In the genomic region with DNA sequence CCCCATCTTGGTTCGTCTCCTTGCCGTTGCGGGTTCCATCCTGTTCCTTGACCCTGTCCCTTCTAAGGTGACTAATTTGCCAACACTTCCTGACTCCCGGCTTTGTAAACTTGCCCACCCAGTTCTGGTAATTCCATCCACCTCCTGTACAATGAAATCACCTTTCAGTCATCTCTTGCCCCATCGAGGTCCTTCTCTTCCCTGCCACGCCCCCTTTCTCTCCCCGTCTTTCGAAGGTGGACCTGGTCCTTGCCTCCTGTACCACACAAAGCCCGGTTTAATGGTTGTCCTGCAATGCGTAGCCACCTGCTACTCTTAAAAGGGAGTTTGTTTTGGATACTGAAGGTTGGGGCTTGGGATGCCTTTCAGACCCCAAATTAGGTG, we compare ENCODE assay signal across 8 mouse cellular contexts. TPM values are rescaled to one million over a fixed set of nuclear protein-coding genes. Genes with fewer than 3 reads are reported as not detected.
DNase-seq lines count a peak whose midpoint lies in the region; ATAC-seq and TF ChIP-seq lines count a peak whose summit lies in the region.

No protein-coding gene starts in this region.

- H3K27me3 ChIP-seq in forebrain, embryonic 14.5 days (replicated peaks; ENCODE audit: control insufficient read depth, insufficient read depth, low read length): no peaks in the 10 kb centered on the region
- H3K27me3 ChIP-seq in liver, adult 2 months (ENCODE audit: control insufficient read depth, insufficient read depth, low read length): no peaks in the 10 kb centered on the region
- H3K27me3 ChIP-seq in small intestine, adult 2 months (ENCODE audit: control insufficient read depth, insufficient read depth, low read length): no peaks in the 10 kb centered on the region

- TF ChIP-seq POLR2A in liver, adult 2 months (IDR thresholded peaks at IDR 0.05; ENCODE audit: extremely low read depth, insufficient read depth, low read length): no peak
- no peak for TF ChIP-seq POLR2A in small intestine, adult 2 months (IDR thresholded peaks at IDR 0.05; ENCODE audit: low read depth, low read length)

- H3K9ac ChIP-seq in forebrain, embryonic 14.5 days (ENCODE audit: low read length): peak overlapping the region; percentile 92
- peak overlapping the region; percentile 86 for H3K9ac ChIP-seq in liver, adult 2 months (ENCODE audit: low read depth, low read length)

- peaks cover 6% of the 10 kb centered on the region; the same call in 1 of the 2 replicates for H3K79me2 ChIP-seq in liver, adult 2 months (ENCODE audit: control insufficient read depth, insufficient read depth, low read length)

- H3K4me2 ChIP-seq in forebrain, embryonic 14.5 days (ENCODE audit: low read length): peak overlapping the region; percentile 70

- H3K9me3 ChIP-seq in forebrain, embryonic 14.5 days (replicated peaks; ENCODE audit: control insufficient read depth, low read length): no peaks in the 10 kb centered on the region

- 1% methylated on average over 10 of the region's 10 CpGs for WGBS in forebrain, embryonic 14.5 days
- WGBS in liver, adult 2 months: 2% methylated on average over 10 of the region's 10 CpGs
- WGBS in small intestine, adult 2 months: 2% methylated on average over 10 of the region's 10 CpGs

- DNase-seq in heart, adult 11 months: peak; percentile 84
- no peak for DNase-seq in heart, postnatal 14 days
- DNase-seq in CD4-positive, CD25-positive, alpha-beta regulatory T cell, adult 2 months (ENCODE audit: low read depth, low spot score): peak; percentile 39
- peak; percentile 24 for DNase-seq in forebrain, embryonic 14.5 days (ENCODE audit: low spot score)
- DNase-seq in liver, adult 2 months (ENCODE audit: extremely low read depth, low read depth, low spot score): no peak
- DNase-seq in cerebellum, adult 9-10 months: no peak
- DNase-seq in layer of hippocampus, adult 8-10 months (ENCODE audit: low spot score in 2 of 2): no peak

- no peaks in the 10 kb centered on the region for H3K36me3 ChIP-seq in forebrain, embryonic 14.5 days (ENCODE audit: control insufficient read depth, insufficient read depth, low read length)
- H3K36me3 ChIP-seq in liver, adult 2 months (ENCODE audit: control insufficient read depth, insufficient read depth, low read length): no peaks in the 10 kb centered on the region
- no peaks in the 10 kb centered on the region for H3K36me3 ChIP-seq in small intestine, adult 2 months (ENCODE audit: control insufficient read depth, insufficient read depth, low read length)

- H3K27ac ChIP-seq in forebrain, embryonic 14.5 days (ENCODE audit: low read depth, low read length): no peak overlapping the region
- no peak overlapping the region for H3K27ac ChIP-seq in liver, adult 2 months (replicated peaks; ENCODE audit: insufficient read depth, low read depth, low read length)
- no peak overlapping the region for H3K27ac ChIP-seq in small intestine, adult 2 months (ENCODE audit: insufficient read depth, low read depth, low read length)

- no peak for TF ChIP-seq CTCF in liver, adult 2 months (IDR thresholded peaks at IDR 0.05; ENCODE audit: low read depth, low read length)
- TF ChIP-seq CTCF in small intestine, adult 2 months (IDR thresholded peaks at IDR 0.05; ENCODE audit: extremely low read depth, insufficient read length, insufficient replicate concordance, low read depth, low read length): no peak

- H3K4me3 ChIP-seq in forebrain, embryonic 14.5 days (ENCODE audit: low read depth, low read length): peak overlapping the region; percentile 98
- peak overlapping the region; percentile 80 for H3K4me3 ChIP-seq in liver, adult 2 months (ENCODE audit: insufficient read depth, low read depth, low read length)
- peak overlapping the region; percentile 88 for H3K4me3 ChIP-seq in small intestine, adult 2 months (ENCODE audit: low read depth, low read length)

- ATAC-seq in forebrain, embryonic 14.5 days: peak; percentile 21; the same call in 1 of the 2 replicates

- intact Hi-C loops in heart, postnatal 14 days (cut with DNase I): loop anchor here (10.0 kb wide), 1 partner anchor 290 kb away; no protein-coding TSS in a partner anchor

- H3K4me1 ChIP-seq in forebrain, embryonic 14.5 days (ENCODE audit: control insufficient read depth, insufficient read depth, low read length): 0 out of 2 replicates have a peak, but pooled peaks cover 2% of the 10 kb centered on the region
- peaks cover 3% of the 10 kb centered on the region; the same call in 1 of the 2 replicates for H3K4me1 ChIP-seq in liver, adult 2 months (ENCODE audit: control insufficient read depth, insufficient read depth, low read length)
- no peaks in the 10 kb centered on the region for H3K4me1 ChIP-seq in small intestine, adult 2 months (ENCODE audit: control insufficient read depth, insufficient read depth, insufficient read length, low read length)

RNA-seq across cellular contexts. Expression of a gene that starts 0.8 kb away (rescaled TPM):
- 10 to 100 TPM; 23.6 to 26.7 TPM for total RNA-seq in heart, postnatal 14 days (2021)
- polyA plus RNA-seq in forebrain, embryonic 14.5 days (2014; fragmentation: Nextera tagmentation; extraction: Ambion mirVana): 260 and 265 TPM in 2 replicates
- 25.4 and 27.7 TPM in 2 replicates for total RNA-seq in liver, adult 2 months (2014; rRNA removed)
- 8.9 and 11.1 TPM in 2 replicates for polyA plus RNA-seq in liver, adult 2 months (2012; rRNA removed)
- 3.7 and 10.1 TPM in 2 replicates for polyA plus RNA-seq in small intestine, adult 2 months (2012; rRNA removed)
- 10 to 100 TPM; 41.6 to 48.7 (median 44.4) TPM for total RNA-seq in layer of hippocampus, adult 8-10 months (2022)

RNA-seq across cellular contexts. Expression of a gene that starts 14.0 kb away (rescaled TPM):
- 10 to 100 TPM; 26.0 to 29.4 TPM for total RNA-seq in heart, postnatal 14 days (2021)
- polyA plus RNA-seq in forebrain, embryonic 14.5 days (2014; fragmentation: Nextera tagmentation; extraction: Ambion mirVana): 81.2 and 85.4 TPM in 2 replicates
- 43.2 and 43.6 TPM in 2 replicates for total RNA-seq in liver, adult 2 months (2014; rRNA removed)
- polyA plus RNA-seq in liver, adult 2 months (2012; rRNA removed): 20.7 and 26.7 TPM in 2 replicates
- polyA plus RNA-seq in small intestine, adult 2 months (2012; rRNA removed): 5.4 and 9.2 TPM in 2 replicates
- 10 to 100 TPM; 56.7 to 68.2 (median 65.6) TPM for total RNA-seq in layer of hippocampus, adult 8-10 months (2022)

RNA-seq across cellular contexts. Expression of a gene that starts 45.5 kb away (rescaled TPM):
- total RNA-seq in heart, postnatal 14 days (2021): 10 to 100 TPM; 43.4 to 47.7 TPM
- 5.6 and 6.1 TPM in 2 replicates for polyA plus RNA-seq in forebrain, embryonic 14.5 days (2014; fragmentation: Nextera tagmentation; extraction: Ambion mirVana)
- 2.6 and 3.2 TPM in 2 replicates for total RNA-seq in liver, adult 2 months (2014; rRNA removed)
- 0.82 and 1.0 TPM in 2 replicates for polyA plus RNA-seq in liver, adult 2 months (2012; rRNA removed)
- 1.3 and 1.9 TPM in 2 replicates for polyA plus RNA-seq in small intestine, adult 2 months (2012; rRNA removed)
- total RNA-seq in layer of hippocampus, adult 8-10 months (2022): 10 to 100 TPM in 3 of 4 experiments, 1 to 10 TPM in 1; 9.0 to 10.4 (median 10.1) TPM

Comparison
In these comparisons a context has a peak if more than half of its experiments do, and no peak if none do; other contexts are left out.
1. DNase-seq: peak in heart, adult 11 months (single experiment), CD4-positive, CD25-positive, alpha-beta regulatory T cell, adult 2 months (single experiment) and forebrain, embryonic 14.5 days (single experiment); none in heart, postnatal 14 days (0 of 2), liver, adult 2 months (single experiment), cerebellum, adult 9-10 months (single experiment) and layer of hippocampus, adult 8-10 months (0 of 2).
2. Peak in every context shown above with its lines, with median percentiles within 50 percentile points of each other: H3K4me3 ChIP-seq.